In genomic region chr11:54906466-54906865, GRCm38 (mm10) we compare ENCODE assay signal across 20 mouse cellular contexts. TPM values are rescaled to one million over a fixed set of nuclear protein-coding genes. Genes with fewer than 3 reads are reported as not detected.
A peak's percentile ranks its signal among the peaks of the same experiment; 100 is the strongest.
DNase-seq lines count a peak whose midpoint lies in the region; ATAC-seq and TF ChIP-seq lines count a peak whose summit lies in the region.
"Had no signal": no experiment of that assay in that cellular context is flagged by ENCODE, and none has a peak within 500 bp of the region (broad histone marks: within the 10 kb centered on the region; RNA-seq: fewer than 3 reads in every experiment).

No protein-coding gene starts in this region.

- no peak for TF ChIP-seq CTCF in gastrocnemius, adult 2 months (IDR thresholded peaks at IDR 0.05)
- TF ChIP-seq CTCF in lung, postnatal 0 days (IDR thresholded peaks at IDR 0.05), result no peak

- no peak for DNase-seq in gastrocnemius, adult 2 months
- DNase-seq in gastrocnemius, postnatal 25 days, result no peak
- no peak for DNase-seq in heart, postnatal 10 days
- DNase-seq in lung, postnatal 0 days (ENCODE audit: low spot score), result no peak
- no peak for DNase-seq in lung, postnatal 36 days
- no peak for DNase-seq in left cerebral cortex, postnatal 25 days (ENCODE audit: low spot score in 2 of 2)
- DNase-seq: cerebellum, adult 9-10 months; layer of hippocampus, postnatal 36 days; lung, postnatal 14 days; right cerebral cortex, postnatal 14 days; thymus, postnatal 36 days had no signal

- ATAC-seq in heart, embryonic 14.5 days (ENCODE audit: insufficient number of reproducible peaks, insufficient read depth, low FRiP score, low read depth), result no peak
- ATAC-seq in lung, postnatal 0 days, result no peak
- ATAC-seq: midbrain, embryonic 16.5 days had no signal

- H3K36me3 ChIP-seq in heart, embryonic 14.5 days (ENCODE audit: control insufficient read depth, insufficient read depth, low read length), result peaks cover 45% of the 10 kb centered on the region
- H3K36me3 ChIP-seq in lung, postnatal 0 days (ENCODE audit: insufficient read depth, low read length), result peaks cover 36% of the 10 kb centered on the region

- H3K9me3 ChIP-seq in heart, embryonic 14.5 days (ENCODE audit: control insufficient read depth, low read length), result no peaks in the 10 kb centered on the region
- H3K9me3 ChIP-seq in lung, postnatal 0 days (ENCODE audit: low read length), result no peaks in the 10 kb centered on the region
- H3K9me3 ChIP-seq: forebrain, embryonic 12.5 days; hindbrain, embryonic 12.5 days; limb, embryonic 15.5 days; liver, embryonic 15.5 days; megakaryocyte, embryonic 14.5 days had no signal

- TF ChIP-seq EP300 in lung, postnatal 0 days (IDR thresholded peaks at IDR 0.05), result no peak

- H3K27me3 ChIP-seq in heart, embryonic 14.5 days (ENCODE audit: control insufficient read depth, insufficient read depth, low read length), result no peaks in the 10 kb centered on the region
- no peaks in the 10 kb centered on the region for H3K27me3 ChIP-seq in lung, postnatal 0 days (replicated peaks; ENCODE audit: insufficient read depth, low read length)
- H3K27me3 ChIP-seq: hindbrain, embryonic 12.5 days had no signal

- WGBS in heart, embryonic 14.5 days, result 37% methylated on average over 4 of the region's 4 CpGs
- WGBS in lung, postnatal 0 days, result 69% methylated on average over 4 of the region's 4 CpGs

- no peak overlapping the region for H3K4me2 ChIP-seq in heart, embryonic 14.5 days (ENCODE audit: low read length)
- H3K4me2 ChIP-seq in lung, postnatal 0 days (replicated peaks; ENCODE audit: low read depth, low read length), result peak overlapping the region; percentile 69
- H3K4me2 ChIP-seq: forebrain, embryonic 12.5 days; hindbrain, embryonic 12.5 days; limb, embryonic 15.5 days; liver, embryonic 15.5 days had no signal

- peaks cover 28 to 43% of the 10 kb centered on the region in 2 experiments for H3K4me1 ChIP-seq in heart, embryonic 14.5 days (ENCODE audit: control insufficient read depth in 2 of 2, insufficient read depth in 2 of 2, low read length in 2 of 2)
- peaks cover 3% of the 10 kb centered on the region; the same call in 1 of the 2 replicates for H3K4me1 ChIP-seq in lung, postnatal 0 days (ENCODE audit: insufficient read depth, low read depth, low read length)

- peak overlapping the region; percentile 84 for H3K27ac ChIP-seq in gastrocnemius, adult 2 months
- H3K27ac ChIP-seq in heart, embryonic 14.5 days (replicated peaks in 1 of 2; ENCODE audit: control insufficient read depth in 1 of 2, insufficient read depth in 1 of 2, low read depth in 2 of 2, low read length in 2 of 2), result peak overlapping the region in 1 of 2 experiments; percentile 44; a peak in 3 of 4 replicates
- no peak overlapping the region; the same call in 1 of the 2 replicates for H3K27ac ChIP-seq in lung, postnatal 0 days (ENCODE audit: low read length)
- H3K27ac ChIP-seq: forebrain, embryonic 12.5 days; hindbrain, embryonic 12.5 days; layer of hippocampus, adult 2 months; limb, embryonic 15.5 days had no signal

- intact Hi-C loops in gastrocnemius, adult 2 months (cut with DNase I), result no loop called here
- intact Hi-C loops in heart, postnatal 10 days (cut with DNase I), result no loop called here
- intact Hi-C loops in left cerebral cortex, postnatal 25 days (cut with DNase I), result no loop called here

- H3K4me3 ChIP-seq in gastrocnemius, adult 2 months, result peak overlapping the region; percentile 78
- no peak overlapping the region for H3K4me3 ChIP-seq in heart, embryonic 14.5 days (ENCODE audit: control insufficient read depth in 1 of 2, insufficient read depth in 1 of 2, low read depth in 1 of 2, low read length in 2 of 2)
- no peak overlapping the region for H3K4me3 ChIP-seq in lung, postnatal 0 days (ENCODE audit: low read depth, low read length)
- H3K4me3 ChIP-seq: forebrain, embryonic 12.5 days; hindbrain, embryonic 12.5 days; layer of hippocampus, adult 2 months; limb, embryonic 15.5 days; liver, embryonic 15.5 days; megakaryocyte, embryonic 14.5 days had no signal

- H3K9ac ChIP-seq in heart, embryonic 14.5 days (ENCODE audit: low read length), result 0 out of 2 replicates have a peak overlapping the region, but pooled peaks have one; percentile 1
- no peak overlapping the region for H3K9ac ChIP-seq in lung, postnatal 0 days (replicated peaks; ENCODE audit: low read depth)
- H3K9ac ChIP-seq: forebrain, embryonic 12.5 days; hindbrain, embryonic 12.5 days; limb, embryonic 15.5 days; liver, embryonic 15.5 days had no signal

RNA-seq across cellular contexts. Expression of gene Gpx3, which starts 4.2 kb away (rescaled TPM):
- 100 to 1,000 TPM in 1 of 2 experiments, 10 to 100 TPM in 1; 46.5 to 139 TPM for total RNA-seq in gastrocnemius, adult 2 months (2021)
- 10 to 100 TPM; 26.5 to 56.8 TPM for total RNA-seq in gastrocnemius, postnatal 25 days (2021)
- 1,228 and 1,448 TPM in 2 replicates for polyA plus RNA-seq in heart, embryonic 14.5 days (2014; fragmentation: Nextera tagmentation; extraction: Ambion mirVana)
- total RNA-seq in heart, postnatal 10 days (2021), result 100 to 1,000 TPM; 102 to 159 TPM
- polyA plus RNA-seq in lung, postnatal 0 days (2015; fragmentation: Nextera tagmentation; extraction: Ambion mirVana), result 342 and 535 TPM in 2 replicates
- 1 to 10 TPM; 8.6 to 9.7 TPM for total RNA-seq in left cerebral cortex, postnatal 25 days (2021)
- total RNA-seq: neutrophil, adult 5-6 weeks had no signal

RNA-seq across cellular contexts. Expression of gene Hint1, which starts 40.3 kb away (rescaled TPM):
- total RNA-seq in gastrocnemius, adult 2 months (2021), result 100 to 1,000 TPM; 186 to 220 TPM
- 100 to 1,000 TPM; 181 to 192 TPM for total RNA-seq in gastrocnemius, postnatal 25 days (2021)
- 705 and 753 TPM in 2 replicates for polyA plus RNA-seq in heart, embryonic 14.5 days (2014; fragmentation: Nextera tagmentation; extraction: Ambion mirVana)
- 100 to 1,000 TPM; 304 to 309 TPM for total RNA-seq in heart, postnatal 10 days (2021)
- polyA plus RNA-seq in lung, postnatal 0 days (2015; fragmentation: Nextera tagmentation; extraction: Ambion mirVana), result 500 and 528 TPM in 2 replicates
- total RNA-seq in left cerebral cortex, postnatal 25 days (2021), result 100 to 1,000 TPM; 236 to 265 TPM

RNA-seq across cellular contexts. Expression of gene Lyrm7, which starts 45.8 kb away (rescaled TPM):
- 10 to 100 TPM; 18.7 to 30.6 TPM for total RNA-seq in gastrocnemius, adult 2 months (2021)
- total RNA-seq in gastrocnemius, postnatal 25 days (2021), result 10 to 100 TPM; 14.4 to 15.3 TPM
- polyA plus RNA-seq in heart, embryonic 14.5 days (2014; fragmentation: Nextera tagmentation; extraction: Ambion mirVana), result 17.5 and 21.7 TPM in 2 replicates
- 10 to 100 TPM; 24.4 to 27.0 TPM for total RNA-seq in heart, postnatal 10 days (2021)
- 2.3 and 3.1 TPM in 2 replicates for polyA plus RNA-seq in lung, postnatal 0 days (2015; fragmentation: Nextera tagmentation; extraction: Ambion mirVana)
- total RNA-seq in left cerebral cortex, postnatal 25 days (2021), result 10 to 100 TPM; 26.2 to 27.2 TPM

RNA-seq across cellular contexts. Expression of gene Tnip1, which starts 56.3 kb away (rescaled TPM):
- 10 to 100 TPM; 29.8 to 31.7 TPM for total RNA-seq in gastrocnemius, adult 2 months (2021)
- total RNA-seq in gastrocnemius, postnatal 25 days (2021), result 10 to 100 TPM; 27.6 to 31.9 TPM
- 19.3 and 20.5 TPM in 2 replicates for polyA plus RNA-seq in heart, embryonic 14.5 days (2014; fragmentation: Nextera tagmentation; extraction: Ambion mirVana)
- total RNA-seq in heart, postnatal 10 days (2021), result 10 to 100 TPM; 33.4 to 37.1 TPM
- polyA plus RNA-seq in lung, postnatal 0 days (2015; fragmentation: Nextera tagmentation; extraction: Ambion mirVana), result 17.6 and 22.7 TPM in 2 replicates
- total RNA-seq in left cerebral cortex, postnatal 25 days (2021), result 10 to 100 TPM; 36.4 to 40.0 TPM
